Mouse (Mus musculus) mature B cell (primary cell): ENCODE results near the gene Evpl.
"Not testable (repeated sequence)": the region's sequence is repeated elsewhere in the genome, so short reads cannot be mapped to it uniquely, and the experiment has no call there.

Experiments used
- in situ Hi-C: fragments of 300-500 bp; cut with MboI; formaldehyde crosslinking; loops from 2 replicates; pipeline ENCODE4 v1.14.3; 2019

The Evpl gene

GRCm38 (mm10) chr11:116237742-116238395 is at the start of gene Evpl:
Gene Evpl (minus strand): TSS chr11:116238077.
- in situ Hi-C loops = no loop called here

- in situ Hi-C loops = no loop called here
Measured at GRCm38 (mm10) chr11:116287351-116287750, 49.5 kb upstream of the Evpl start.

DNA sequence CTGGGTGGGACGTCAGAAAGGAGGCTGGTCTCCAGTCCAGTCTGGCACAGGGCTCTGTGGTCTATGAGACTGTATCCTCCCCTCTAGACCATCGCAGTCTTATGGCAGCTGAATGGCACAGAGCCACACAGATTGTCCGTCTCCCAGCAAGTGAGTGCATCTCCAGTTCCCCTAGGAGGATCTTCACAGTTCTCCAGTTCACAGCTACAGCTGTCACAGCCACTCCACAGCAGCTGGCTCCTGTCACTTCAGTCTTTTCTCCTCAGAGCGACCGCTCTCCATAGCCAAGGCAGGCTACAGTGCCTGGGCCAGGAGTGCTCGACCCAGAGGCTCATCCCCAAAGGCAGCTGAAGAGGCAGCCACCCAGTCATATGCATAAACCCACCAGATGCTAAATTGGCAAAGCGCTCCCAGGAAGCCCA is 47.9 kb upstream of the Evpl start:
- in situ Hi-C loops = no loop called here

- in situ Hi-C loops = no loop called here
Measured at GRCm38 (mm10) chr11:116283982-116284381, 46.1 kb upstream of the Evpl start.

DNA sequence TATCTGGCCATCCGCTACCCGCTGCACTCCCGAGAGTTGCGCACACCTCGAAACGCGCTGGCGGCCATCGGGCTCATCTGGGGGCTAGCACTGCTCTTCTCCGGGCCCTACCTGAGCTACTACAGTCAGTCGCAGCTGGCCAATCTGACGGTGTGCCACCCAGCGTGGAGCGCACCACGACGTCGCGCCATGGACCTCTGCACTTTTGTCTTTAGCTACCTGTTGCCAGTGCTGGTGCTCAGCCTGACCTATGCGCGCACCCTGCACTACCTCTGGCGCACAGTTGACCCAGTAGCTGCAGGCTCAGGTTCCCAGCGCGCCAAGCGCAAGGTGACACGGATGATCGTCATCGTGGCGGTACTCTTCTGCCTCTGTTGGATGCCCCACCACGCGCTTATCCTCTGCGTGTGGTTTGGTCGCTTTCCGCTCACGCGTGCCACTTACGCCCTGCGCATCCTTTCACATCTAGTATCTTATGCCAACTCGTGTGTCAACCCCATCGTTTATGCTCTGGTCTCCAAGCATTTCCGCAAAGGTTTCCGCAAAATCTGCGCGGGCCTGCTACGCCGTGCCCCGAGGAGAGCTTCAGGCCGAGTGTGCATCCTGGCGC is 45.1 kb upstream of the Evpl start:
- in situ Hi-C loops = no loop called here

DNA sequence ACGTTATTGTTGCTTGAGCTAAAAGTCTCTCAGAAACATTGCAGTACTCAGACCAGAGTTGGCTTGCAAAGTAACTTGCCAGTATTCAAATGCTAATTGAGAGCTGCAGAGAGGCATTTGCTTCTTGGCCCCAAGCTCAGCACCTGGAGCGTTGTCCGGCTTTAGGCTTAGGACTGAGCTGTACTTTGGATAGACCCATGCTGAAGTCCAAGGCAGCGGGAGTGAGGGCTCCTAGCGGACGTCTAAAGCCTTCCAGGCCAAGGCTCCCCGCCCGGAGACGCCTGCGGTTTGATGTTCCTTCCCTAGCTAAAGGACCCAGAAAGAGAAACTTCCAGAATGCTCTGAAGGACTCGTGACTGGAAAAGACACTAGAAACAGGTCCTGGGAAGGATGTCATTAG is 44.2 kb upstream of the Evpl start:
- in situ Hi-C loops = no loop called here

GRCm38 (mm10) chr11:116281671-116282070 is 43.8 kb upstream of the Evpl start:
- in situ Hi-C loops = no loop called here

DNA sequence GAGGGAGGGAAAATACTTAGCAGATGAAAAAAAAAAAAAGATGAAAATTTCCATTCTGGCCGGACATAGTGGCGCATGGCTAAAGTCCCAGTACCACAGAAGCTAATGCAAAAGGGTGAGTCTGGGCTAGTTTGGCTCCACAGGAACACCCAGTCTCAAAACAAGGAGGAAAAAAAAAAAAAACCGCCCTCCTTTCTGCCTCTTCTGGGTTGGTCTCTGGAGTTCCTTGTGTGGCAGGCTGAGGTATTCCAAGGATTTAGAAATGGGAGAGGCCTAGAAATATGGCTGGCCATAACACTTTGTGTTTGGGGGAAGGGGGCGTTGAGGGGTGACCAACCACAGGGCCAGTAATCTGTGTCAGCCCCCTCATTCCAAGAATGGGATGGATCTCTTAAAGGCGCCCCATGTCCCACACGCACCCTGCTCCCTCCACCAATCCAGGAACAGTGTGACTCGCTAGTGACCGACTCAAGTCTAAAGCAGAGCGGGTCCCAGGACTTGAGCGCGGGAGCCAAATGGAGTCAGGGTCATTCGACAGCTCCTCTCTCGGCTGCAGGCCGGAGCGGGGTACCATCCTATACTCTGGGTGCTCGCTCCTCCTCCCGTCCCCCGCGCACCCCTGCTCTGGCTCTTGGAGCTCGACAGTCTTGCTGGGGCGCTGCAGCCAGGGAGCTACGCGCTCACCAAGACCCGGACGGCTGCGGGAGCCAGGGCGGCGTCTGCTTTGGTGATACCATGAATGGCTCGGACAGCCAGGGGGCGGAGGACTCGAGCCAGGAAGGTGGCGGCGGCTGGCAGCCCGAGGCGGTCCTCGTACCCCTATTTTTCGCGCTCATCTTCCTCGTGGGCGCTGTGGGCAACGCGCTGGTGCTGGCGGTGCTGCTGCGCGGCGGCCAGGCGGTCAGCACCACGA is 43.1 kb upstream of the Evpl start, which contains the start of gene Galr2:
Galr2 (plus strand) TSS at position 189 of the 913 bp plus-strand sequence.
- in situ Hi-C loops = no loop called here

DNA sequence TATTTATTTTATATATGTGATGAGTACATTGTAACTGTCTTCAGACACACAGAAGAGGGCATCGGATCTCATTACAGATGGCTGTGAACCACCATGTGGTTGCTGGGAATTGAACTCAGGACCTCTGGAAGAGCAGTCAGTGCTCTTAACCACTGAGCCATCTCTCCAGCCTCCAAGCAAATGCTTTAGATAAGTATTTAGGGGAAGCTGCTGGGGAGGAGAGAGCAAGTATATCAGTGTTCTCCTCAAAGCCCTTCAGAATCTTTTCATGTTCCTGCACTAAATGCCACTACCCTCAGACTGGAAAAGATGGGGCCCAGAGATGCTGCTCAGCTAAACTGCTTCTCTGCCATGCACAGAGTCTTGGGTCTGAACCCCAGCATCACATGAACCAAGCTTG is 39.3 kb upstream of the Evpl start:
- in situ Hi-C loops = not testable (repeated sequence)

- in situ Hi-C loops = no loop called here
Measured at GRCm38 (mm10) chr11:116274045-116274666, 36.3 kb upstream of the Evpl start, which contains the start of gene Srp68. Gene Srp68 (minus strand): TSS chr11:116274217.

DNA sequence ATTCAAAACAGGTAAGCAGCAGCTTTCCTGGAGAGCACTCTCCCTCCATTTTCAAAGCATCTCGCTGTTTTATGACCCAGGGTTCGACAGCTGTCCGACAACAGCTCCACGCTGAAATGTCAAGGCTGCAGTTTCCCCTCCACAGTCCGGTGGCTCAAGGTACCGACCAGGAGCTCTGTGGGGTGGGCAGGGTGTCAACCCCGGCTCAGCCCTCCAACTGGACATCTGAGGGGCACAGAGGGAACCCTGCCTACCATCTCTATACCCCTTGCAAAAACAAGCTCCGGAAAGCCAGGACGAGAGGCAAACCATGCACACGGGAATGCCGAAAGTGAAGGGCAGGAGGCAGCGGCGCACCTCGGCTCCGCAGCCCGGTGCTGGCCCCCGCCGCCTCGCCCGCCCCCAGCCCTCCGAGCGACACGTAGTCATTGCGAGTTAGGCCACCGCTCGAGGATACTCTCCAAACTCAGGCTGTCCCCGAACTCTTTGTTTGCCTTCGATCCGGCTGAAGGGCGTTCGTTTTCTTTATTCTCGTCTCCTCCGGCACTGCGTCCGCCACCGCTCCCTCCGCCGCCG is 35.7 kb upstream of the Evpl start:
- in situ Hi-C loops = no loop called here

DNA sequence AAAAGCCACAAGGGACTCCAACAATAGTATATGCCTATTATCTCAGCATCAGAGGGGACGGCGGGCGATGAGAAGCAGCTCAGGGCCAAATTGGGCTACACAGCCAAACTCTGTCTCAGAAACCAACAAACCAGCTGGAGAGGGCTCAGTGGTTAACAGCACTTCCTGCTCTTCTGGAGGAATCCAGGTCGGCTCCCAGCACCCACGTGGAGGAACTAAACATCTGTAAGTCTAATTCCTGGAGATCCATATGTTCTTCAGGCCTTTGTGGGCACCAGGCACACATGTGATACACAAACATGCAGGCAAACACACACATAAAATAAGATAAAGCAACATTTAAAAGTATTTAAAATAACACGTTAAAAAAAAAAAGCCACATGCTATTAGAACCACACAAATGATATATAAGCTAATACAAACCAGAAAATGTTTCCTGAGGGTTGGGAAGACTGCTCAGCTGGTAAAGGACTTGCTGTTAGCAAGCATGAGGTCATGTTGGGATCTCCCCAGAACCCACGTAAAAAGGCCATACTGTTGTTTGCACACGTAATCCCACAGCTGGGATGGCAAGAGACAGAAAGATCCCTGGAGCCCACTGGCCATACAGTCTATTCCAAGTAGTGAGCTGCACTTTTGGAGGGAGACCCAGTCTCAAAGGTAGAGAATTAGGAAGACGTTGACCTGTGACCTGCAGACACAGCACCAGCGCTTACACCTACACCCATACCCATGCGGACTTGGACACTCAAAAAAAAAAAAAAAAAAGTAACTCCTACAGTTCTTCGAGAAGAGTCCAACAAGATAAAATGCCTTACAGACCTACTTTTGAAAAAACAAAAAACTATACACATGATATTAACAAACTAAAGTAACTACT is 35.0 kb upstream of the Evpl start:
- in situ Hi-C loops = no loop called here

DNA sequence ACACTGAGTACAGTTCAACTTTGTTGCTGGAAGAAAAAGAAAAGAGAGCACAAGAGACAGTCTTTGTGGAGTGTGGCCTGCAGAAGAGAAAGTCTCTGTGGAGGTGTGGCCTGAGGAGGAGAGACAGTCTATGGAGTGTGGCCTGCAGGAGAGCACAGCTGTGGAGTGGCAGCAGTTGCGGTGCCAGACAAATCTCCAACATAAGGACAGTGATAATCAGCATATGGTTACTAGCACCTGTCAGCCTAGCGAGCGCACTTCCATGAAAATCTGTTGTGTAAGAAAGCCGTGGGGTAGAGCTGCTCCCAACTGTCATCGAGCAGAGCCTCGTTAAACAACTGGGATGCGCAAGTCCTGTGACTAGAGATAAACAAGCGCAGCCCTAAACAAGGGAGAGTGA is 31.7 kb upstream of the Evpl start:
- in situ Hi-C loops = no loop called here

DNA sequence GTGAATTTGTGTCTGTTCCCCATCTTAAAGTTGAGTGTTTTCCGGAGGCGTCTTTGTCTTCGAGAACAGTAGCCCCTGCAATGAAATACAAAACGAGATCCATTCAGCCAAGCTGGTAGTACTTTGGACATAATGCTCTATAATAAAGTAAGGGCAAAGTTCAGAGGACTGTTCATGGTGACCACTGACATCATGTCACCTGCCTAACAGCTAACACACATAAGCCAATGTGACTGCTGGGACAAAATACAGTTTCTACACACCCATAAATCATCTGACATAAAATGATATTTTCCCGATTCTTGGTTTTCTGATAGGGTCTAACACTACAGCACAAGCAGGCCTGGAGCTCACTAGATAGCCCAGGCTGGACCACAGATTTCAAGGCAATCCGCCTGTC is 30.4 kb upstream of the Evpl start:
- in situ Hi-C loops = no loop called here

GRCm38 (mm10) chr11:116267637-116268036 is 29.8 kb upstream of the Evpl start:
- in situ Hi-C loops = no loop called here

- in situ Hi-C loops = no loop called here
Measured at GRCm38 (mm10) chr11:116265850-116266249, 28.0 kb upstream of the Evpl start.

DNA sequence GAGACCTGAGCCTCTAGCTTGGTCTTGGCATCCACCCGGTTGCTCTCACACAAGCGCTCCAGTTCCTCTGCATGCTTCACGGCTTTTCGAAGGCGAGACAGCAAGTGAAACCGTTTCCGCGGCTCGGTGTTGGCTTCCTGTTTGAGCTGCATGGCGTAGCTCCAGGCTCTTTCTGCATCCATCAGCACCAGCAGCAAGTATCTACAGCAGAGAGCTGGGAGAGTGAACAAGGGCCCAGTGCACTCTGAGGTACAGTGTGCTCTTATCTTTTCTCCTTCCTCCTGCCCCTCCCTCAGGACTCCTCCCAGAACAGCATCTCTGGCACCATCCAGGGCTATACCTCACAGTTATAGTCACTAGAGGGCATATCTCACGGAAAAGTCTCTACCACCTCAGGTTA is 27.5 kb upstream of the Evpl start:
- in situ Hi-C loops = no loop called here

GRCm38 (mm10) chr11:116260259-116260658 is 22.4 kb upstream of the Evpl start:
- in situ Hi-C loops = no loop called here

DNA sequence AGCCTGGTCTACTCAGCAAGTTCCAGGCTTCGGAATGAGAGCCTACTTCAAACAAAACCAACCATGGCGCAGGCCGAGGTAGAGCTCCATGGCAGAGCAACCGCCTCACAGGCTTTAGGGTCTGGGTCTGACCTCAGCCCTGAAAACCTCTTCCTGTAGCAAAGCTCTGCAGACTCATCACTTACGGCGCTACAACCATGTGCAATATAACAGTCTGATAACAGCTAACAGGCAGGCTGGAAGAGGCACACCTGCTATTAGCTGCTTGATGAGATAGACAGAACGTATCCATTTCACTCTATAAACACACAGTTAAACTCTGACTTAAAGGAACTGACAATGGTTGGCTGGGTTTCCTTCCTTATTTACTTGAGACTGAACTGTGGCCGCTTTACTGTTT is 21.6 kb upstream of the Evpl start:
- in situ Hi-C loops = no loop called here

GRCm38 (mm10) chr11:116255982-116256675 is 18.3 kb upstream of the Evpl start:
- in situ Hi-C loops = no loop called here
